Mouse (Mus musculus) liver, embryonic 14.5 days (tissue): Measurements from ENCODE around the gene Slc43a1. TPM values are rescaled to one million over a fixed set of nuclear protein-coding genes. Genes with fewer than 3 reads are reported as not detected.
"Not testable (repeated sequence)": the region's sequence is repeated elsewhere in the genome, so short reads cannot be mapped to it uniquely, and the experiment has no call there.

Experiments used
- ATAC-seq: fragments of 200-750 bp; cut with Nextera tagmentation; 2 replicates; pipeline ENCODE4 v1.8.0; 2017; ENCODE audit warnings: moderate number of reproducible peaks, mild to moderate bottlenecking, moderate library complexity; ENCODE audit not compliant: insufficient read depth
- DNase-seq, 3 experiments: peaks; one replicate each; pipeline ENCODE4 v3.0.0-alpha.2; 2012 to 2013; ENCODE audit warnings: low read depth in 3 of 3, low spot score in 3 of 3
- H3K27ac ChIP-seq: fragments of 300-500 bp; sonication (generic); 2 replicates; pipeline ENCODE4 v1.5.1; 2014; ENCODE audit warnings: moderate library complexity, mild to moderate bottlenecking, control low read depth, inconsistent platforms
- H3K27me3 ChIP-seq: fragments of 300-500 bp; sonication (generic); 2 replicates; pipeline ENCODE4 v1.6.1; 2014; ENCODE audit warnings: mild to moderate bottlenecking, low read length, moderate library complexity; ENCODE audit not compliant: control insufficient read depth, insufficient read depth
- H3K36me3 ChIP-seq: fragments of 300-500 bp; sonication (generic); replicated peaks from 2 replicates; pipeline ENCODE4 v1.6.1; 2014; ENCODE audit warnings: low read depth; ENCODE audit not compliant: control insufficient read depth, insufficient read depth
- H3K4me1 ChIP-seq, 2 experiments: fragments of 200-500 bp in 1 of 2; fragments of 300-500 bp in 1 of 2; sonication (generic) in 1 of 2; replicated peaks; 2 replicates each; pipeline ENCODE4 v1.6.1; 2012 to 2014; ENCODE audit warnings: antibody characterized with exemption in 1 of 2, inconsistent platforms in 1 of 2, low read length in 1 of 2; ENCODE audit not compliant: control insufficient read depth in 2 of 2, insufficient read depth in 2 of 2
- H3K4me2 ChIP-seq: fragments of 300-500 bp; sonication (generic); 2 replicates; pipeline ENCODE4 v1.6.1; 2014; ENCODE audit warnings: low read depth, mild to moderate bottlenecking, control low read depth, moderate library complexity
- H3K4me3 ChIP-seq, 2 experiments: fragments of 200-500 bp in 1 of 2; fragments of 300-500 bp in 1 of 2; sonication (generic) in 1 of 2; 2 replicates each; pipeline ENCODE4 v1.5.1; 2012 to 2014; ENCODE audit warnings: low read depth in 2 of 2, low read length in 2 of 2, mild to moderate bottlenecking in 2 of 2, control low read depth in 1 of 2, inconsistent platforms in 1 of 2, moderate library complexity in 1 of 2; ENCODE audit not compliant: insufficient read depth in 1 of 2
- H3K9ac ChIP-seq: fragments of 300-500 bp; sonication (generic); replicated peaks from 2 replicates; pipeline ENCODE4 v1.6.1; 2014; ENCODE audit warnings: mild to moderate bottlenecking, control low read depth, moderate library complexity
- H3K9me3 ChIP-seq: fragments of 300-500 bp; sonication (generic); 2 replicates; pipeline ENCODE4 v1.6.1; 2016; ENCODE audit warnings: low read length, mixed read lengths; ENCODE audit not compliant: control insufficient read depth
- CTCF ChIP-seq: IDR thresholded peaks from 2 replicates; pipeline ENCODE4 v1.5.1; 2016; ENCODE audit warnings: antibody characterized with exemption, low read depth, control low read depth
- EP300 ChIP-seq: IDR thresholded peaks from 2 replicates; pipeline ENCODE4 v1.6.1; 2016; ENCODE audit warnings: antibody characterized with exemption, low read depth
- WGBS: fragments of 180-500 bp; shearing (Covaris S2); extraction: QIAGEN DNeasy Blood & Tissue Kit; methylation state at CpG from one replicate; pipeline ENCODE4 v1.1.7; 2014; ENCODE audit not compliant: insufficient replicate concordance; 5-methylcytosine and 5-hydroxymethylcytosine counted together
- polyA plus RNA-seq, 2 experiments: library from polyadenylated mRNA; depleted of rRNA in 1 of 2; stranded (reverse) in 1 of 2; unstranded in 1 of 2; fragments of >200 nt; fragmentation: Nextera tagmentation in 1 of 2; extraction: Ambion mirVana in 1 of 2; gene quantifications; 2 replicates each; pipeline versions ENCODE4 v1.2.1 to v1.2.3; 2012 to 2014

The Slc43a1 gene
- polyA plus RNA-seq, 2 experiments, result 144 to 174 TPM

GRCm38 (mm10) chr2:84797833-84798492, 40.7 kb upstream of the Slc43a1 start:
- no peak for TF ChIP-seq EP300
- peak; percentile 96 for TF ChIP-seq CTCF
- Histone ChIP-seq H3K36me3 (peaks cover 13% of the 10 kb centered on the region), H3K27me3 (no peaks in the 10 kb centered on the region)

GRCm38 (mm10) chr2:84798493-84798921, 40.1 kb upstream of the Slc43a1 start, which contains the start of gene Ube2l6:
TSS of gene Ube2l6 (plus strand) at chr2:84798828.
- H3K9me3 ChIP-seq, result no peaks in the 10 kb centered on the region

More at GRCm38 (mm10) chr2:84797833-84798492, 40.7 kb upstream of the Slc43a1 start:
- peak overlapping the region; percentile 97 for H3K27ac ChIP-seq
- no peaks in the 10 kb centered on the region for H3K9me3 ChIP-seq
- H3K4me1 ChIP-seq, result peaks cover 30 to 41% of the 10 kb centered on the region in 2 experiments
- ATAC-seq (peak; percentile 66), DNase-seq (peak; percentile 76 to 84 (median 79))
- peak overlapping the region; percentile 83 to 84 for H3K4me3 ChIP-seq
- H3K4me2 ChIP-seq, result peak overlapping the region; percentile 95
- 10% methylated on average over 13 of the region's 13 CpGs for WGBS
- H3K9ac ChIP-seq, result peak overlapping the region; percentile 88

GRCm38 (mm10) chr2:84799041-84799561, 39.5 kb upstream of the Slc43a1 start:
- H3K9me3 ChIP-seq, result no peaks in the 10 kb centered on the region
- H3K27me3 ChIP-seq, result no peaks in the 10 kb centered on the region
- WGBS, result under 1% methylated on average over 16 of the region's 16 CpGs
- H3K9ac ChIP-seq, result peak overlapping the region; percentile 88
- H3K27ac ChIP-seq, result peak overlapping the region; percentile 97
- H3K4me3 ChIP-seq, result peak overlapping the region; percentile 83 to 84
- DNase-seq (peak; percentile 82 to 84 (median 83)), ATAC-seq (peak; percentile 66)
- peaks cover 25% of the 10 kb centered on the region for H3K36me3 ChIP-seq
- peak overlapping the region; percentile 95 for H3K4me2 ChIP-seq
- TF ChIP-seq EP300, result peak; percentile 13
- TF ChIP-seq CTCF, result peak; percentile 83
- peaks cover 21 to 32% of the 10 kb centered on the region in 2 experiments for H3K4me1 ChIP-seq

More at GRCm38 (mm10) chr2:84798493-84798921, 40.1 kb upstream of the Slc43a1 start, which contains the start of gene Ube2l6:
- Histone ChIP-seq H3K9ac (peak within 1 kb of the TSS; percentile 88), H3K4me2 (peak within 1 kb of the TSS; percentile 95), H3K27ac (peak within 1 kb of the TSS; percentile 97), H3K27me3 (no peaks in the 10 kb centered on the region), H3K4me3 (peak within 1 kb of the TSS; percentile 83 to 84), H3K36me3 (peaks cover 19% of the 10 kb centered on the region), H3K4me1 (peaks cover 25 to 36% of the 10 kb centered on the region in 2 experiments)
- ATAC-seq (peak; percentile 91), DNase-seq (peak; percentile 95 to 96 (median 95))
- TF ChIP-seq EP300, result peak; percentile 93
- no peak for TF ChIP-seq CTCF
- WGBS, result under 1% methylated on average over 21 of the region's 21 CpGs

- Histone ChIP-seq H3K9me3 (no peaks in the 10 kb centered on the region), H3K9ac (peak overlapping the region; percentile 88), H3K27ac (peak overlapping the region; percentile 97), H3K36me3 (peaks cover 37% of the 10 kb centered on the region), H3K27me3 (no peaks in the 10 kb centered on the region), H3K4me3 (peak overlapping the region; percentile 65 to 84), H3K4me1 (peaks cover 19 to 28% of the 10 kb centered on the region in 2 experiments), H3K4me2 (peak overlapping the region; percentile 95)
- 0 out of 2 replicates have a peak, but pooled peaks have one; percentile 8 for ATAC-seq
- TF ChIP-seq CTCF (no peak), EP300 (peak; percentile 37; the same call in 1 of the 2 replicates)
- DNase-seq, result peak in 2 of 3 experiments; percentile 62 to 70
- WGBS, result 44% methylated on average over 4 of the region's 4 CpGs
Measured at GRCm38 (mm10) chr2:84800304-84800703, 38.3 kb upstream of the Slc43a1 start.

- Histone ChIP-seq H3K4me2 (peak overlapping the region; percentile 95), H3K4me3 (peak overlapping the region in 1 of 2 experiments; percentile 84; a peak in 2 of 4 replicates), H3K4me1 (peaks cover 19 to 28% of the 10 kb centered on the region in 2 experiments), H3K36me3 (peaks cover 46% of the 10 kb centered on the region)
- H3K9ac ChIP-seq, H3K27me3 ChIP-seq, ATAC-seq, H3K27ac ChIP-seq, DNase-seq, H3K9me3 ChIP-seq: not testable (repeated sequence)
- WGBS, result 69% methylated on average over 5 of the region's 5 CpGs
Measured at GRCm38 (mm10) chr2:84801223-84801622, 37.4 kb upstream of the Slc43a1 start.
